Mouse (Mus musculus): ENCODE measurements at regions not wholly inside any gene's neighbourhood (a gene's known extent, or its start where the extent isn't known, plus 50 kb on each side); places are given as distances from the start of the nearest gene placed in this dataset.
A peak's percentile ranks its signal among the peaks of the same experiment; 100 is the strongest.

GRCm38 (mm10) chr6:23906781-23907180, 63.1 kb downstream of the Tas2r118 start:
- DNase-seq, result peak; percentile 55
